Mouse (Mus musculus): Measurements from ENCODE around the gene Pip5kl1. TPM values are rescaled to one million over a fixed set of nuclear protein-coding genes. Genes with fewer than 3 reads are reported as not detected.

Pip5kl1 gene
- polyA plus RNA-seq, 1 experiment from 2014 or later = 11.6 TPM

Other genes starting within 250 kb of the Pip5kl1 start
- 47.5 and 49.1 TPM in 2 replicates for gene Ciz1, start 222.5 kb upstream of the Pip5kl1 start, polyA plus RNA-seq (2014; fragmentation: Nextera tagmentation; extraction: Ambion mirVana)
- 123 and 132 TPM in 2 replicates for gene Dnm1, start 221.5 kb upstream of the Pip5kl1 start, polyA plus RNA-seq (2014; fragmentation: Nextera tagmentation; extraction: Ambion mirVana)
- gene 1110008P14Rik, start 192.9 kb upstream of the Pip5kl1 start, polyA plus RNA-seq (2014; fragmentation: Nextera tagmentation; extraction: Ambion mirVana) = 170 and 175 TPM in 2 replicates
- 0.78 and 1.3 TPM in 2 replicates for gene Lcn2, start 186.5 kb upstream of the Pip5kl1 start, polyA plus RNA-seq (2014; fragmentation: Nextera tagmentation; extraction: Ambion mirVana)
- gene Ptges2, start 178.9 kb upstream of the Pip5kl1 start, polyA plus RNA-seq (2014; fragmentation: Nextera tagmentation; extraction: Ambion mirVana) = 58.1 and 58.9 TPM in 2 replicates
- 5.3 TPM in 2 replicates for gene Naif1, start 124.3 kb upstream of the Pip5kl1 start, polyA plus RNA-seq (2014; fragmentation: Nextera tagmentation; extraction: Ambion mirVana)
- gene Slc25a25, start 123.4 kb upstream of the Pip5kl1 start, polyA plus RNA-seq (2014; fragmentation: Nextera tagmentation; extraction: Ambion mirVana) = 39.2 and 42.9 TPM in 2 replicates
- 7.8 and 8.3 TPM in 2 replicates for gene Fam102a, start 39.5 kb upstream of the Pip5kl1 start, polyA plus RNA-seq (2014; fragmentation: Nextera tagmentation; extraction: Ambion mirVana)
- gene Dpm2, start 3.9 kb upstream of the Pip5kl1 start, polyA plus RNA-seq (2014; fragmentation: Nextera tagmentation; extraction: Ambion mirVana) = 132 and 141 TPM in 2 replicates
- gene 9430097D07Rik, start 887 bp downstream of the Pip5kl1 start, polyA plus RNA-seq (2014; fragmentation: Nextera tagmentation; extraction: Ambion mirVana) = 0.48 and 0.81 TPM in 2 replicates
- 32.3 and 36.8 TPM in 2 replicates for gene St6galnac4, start 12.3 kb downstream of the Pip5kl1 start, polyA plus RNA-seq (2014; fragmentation: Nextera tagmentation; extraction: Ambion mirVana)
- gene St6galnac6, start 24.9 kb downstream of the Pip5kl1 start, polyA plus RNA-seq (2014; fragmentation: Nextera tagmentation; extraction: Ambion mirVana) = 8.5 and 9.3 TPM in 2 replicates
- gene Ak1, start 47.0 kb downstream of the Pip5kl1 start, polyA plus RNA-seq (2014; fragmentation: Nextera tagmentation; extraction: Ambion mirVana) = 78.1 and 82.0 TPM in 2 replicates
- gene Eng, start 71.8 kb downstream of the Pip5kl1 start, polyA plus RNA-seq (2014; fragmentation: Nextera tagmentation; extraction: Ambion mirVana) = 28.1 and 30.5 TPM in 2 replicates
- 14.8 and 16.3 TPM in 2 replicates for gene Fpgs, start 129.3 kb downstream of the Pip5kl1 start, polyA plus RNA-seq (2014; fragmentation: Nextera tagmentation; extraction: Ambion mirVana)
- gene Cdk9, start 138.3 kb downstream of the Pip5kl1 start, polyA plus RNA-seq (2014; fragmentation: Nextera tagmentation; extraction: Ambion mirVana) = 59.7 and 61.6 TPM in 2 replicates
- gene Sh2d3c, start 146.3 kb downstream of the Pip5kl1 start, polyA plus RNA-seq (2014; fragmentation: Nextera tagmentation; extraction: Ambion mirVana) = 43.5 and 47.9 TPM in 2 replicates
- gene 6330409D20Rik, start 166.2 kb downstream of the Pip5kl1 start, polyA plus RNA-seq (2014; fragmentation: Nextera tagmentation; extraction: Ambion mirVana) = 3.8 and 4.5 TPM in 2 replicates
- gene Tor2a, start 182.4 kb downstream of the Pip5kl1 start, polyA plus RNA-seq (2014; fragmentation: Nextera tagmentation; extraction: Ambion mirVana) = 49.8 and 53.1 TPM in 2 replicates
- gene Ttc16, start 200.8 kb downstream of the Pip5kl1 start, polyA plus RNA-seq (2014; fragmentation: Nextera tagmentation; extraction: Ambion mirVana) = 0.52 and 0.74 TPM in 2 replicates
- 4.3 and 5.1 TPM in 2 replicates for gene Ptrh1, start 201.0 kb downstream of the Pip5kl1 start, polyA plus RNA-seq (2014; fragmentation: Nextera tagmentation; extraction: Ambion mirVana)
- gene Cfap157, start 209.6 kb downstream of the Pip5kl1 start, polyA plus RNA-seq (2014; fragmentation: Nextera tagmentation; extraction: Ambion mirVana) = 0.42 and 1.2 TPM in 2 replicates